Mouse (Mus musculus): ENCODE results near the gene R3hdm1.

DNA sequence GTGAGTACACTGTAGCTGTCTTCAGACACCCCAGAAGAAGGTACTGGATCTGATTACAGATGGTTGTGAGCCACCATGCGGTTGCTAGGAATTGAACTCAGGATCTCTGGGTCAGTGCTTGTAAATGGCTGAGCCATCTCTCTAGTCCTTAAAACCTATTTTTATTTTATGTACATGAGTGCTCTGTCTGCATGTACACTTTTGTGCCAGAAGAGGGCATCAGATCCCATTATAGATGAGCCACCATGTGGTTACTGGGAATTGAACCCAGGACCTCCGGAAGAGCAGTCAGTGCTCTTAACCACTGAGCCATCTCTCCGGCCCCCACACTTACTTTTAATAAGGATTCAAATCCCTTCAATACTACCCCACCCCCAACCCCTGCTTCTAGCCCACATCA, 179.8 kb downstream of the R3hdm1 start:
- TF ChIP-seq CTCF (IDR thresholded peaks at IDR 0.05; ENCODE audit: control insufficient read depth, insufficient read depth, low read length), result no peak
- no peak for TF ChIP-seq POLR2A (IDR thresholded peaks at IDR 0.05; ENCODE audit: borderline replicate concordance, control insufficient read depth, low read depth, low read length)

Measured in bone marrow, adult 2 months (tissue).